Mouse (Mus musculus) inflammation-experienced regulatory T-cells, adult 16 weeks (primary cell): ENCODE measurements around the gene Zfp972. TPM values are rescaled to one million over a fixed set of nuclear protein-coding genes. Genes with fewer than 3 reads are reported as not detected.

Source experiments
- polyA plus RNA-seq: library from polyadenylated mRNA; unstranded; fragments of 100-300 nt; shearing (Covaris generic); gene quantifications from one replicate; pipeline ENCODE4 v1.2.1, GENCODE M21; 2017

Zfp972 gene
- polyA plus RNA-seq = not detected

DNA sequence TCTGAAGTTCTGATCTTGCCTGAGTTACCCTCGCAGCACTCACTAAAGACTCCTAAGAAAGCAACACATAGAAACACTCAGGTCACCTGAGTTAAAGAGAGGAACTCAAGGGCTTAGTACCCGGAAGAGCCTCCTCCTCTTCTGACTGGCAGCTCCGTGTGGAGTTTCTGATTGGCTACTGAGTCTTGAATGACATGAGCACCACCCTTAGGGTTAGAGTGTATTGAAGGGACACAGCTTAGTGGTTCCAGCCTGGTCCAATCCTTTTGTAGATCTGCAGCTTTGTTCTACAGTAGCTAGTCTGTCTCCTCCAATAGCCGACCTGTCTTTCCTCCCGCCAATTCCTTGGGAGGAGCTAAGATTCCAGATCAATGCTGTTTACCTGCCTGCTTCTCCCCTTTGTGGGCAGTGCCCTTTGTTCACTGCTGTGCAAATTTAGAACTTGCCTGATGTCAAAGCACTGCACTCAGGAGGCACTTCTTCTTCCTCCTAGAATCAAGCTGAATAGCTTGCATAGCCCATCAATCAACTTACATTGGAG is at the start of gene Zfp972:
Gene Zfp972, minus strand, starts transcription at position 51 of the 541 bp plus-strand sequence.

DNA sequence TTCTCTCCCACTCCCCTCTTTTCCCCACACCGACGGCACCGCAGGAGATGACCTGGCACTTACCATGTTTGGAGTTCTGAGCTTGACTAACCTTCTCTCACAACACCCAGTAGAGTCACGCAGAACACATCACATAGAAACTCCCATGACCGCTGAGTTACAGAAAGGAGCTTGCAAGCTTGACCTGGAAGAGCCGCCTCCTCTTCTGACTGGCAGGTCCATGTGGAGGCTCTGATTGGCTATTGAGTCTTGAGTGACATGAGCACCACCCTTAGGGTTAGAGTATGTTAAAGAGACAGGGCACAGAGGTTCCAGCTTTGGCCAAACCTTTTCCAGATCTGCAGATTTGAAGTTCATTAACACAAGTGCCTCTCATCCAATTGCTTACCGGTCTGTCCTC is 31.7 kb upstream of the Zfp972 start, which contains the start of gene Gm14326:
Gene Gm14326, minus strand, starts transcription at position 153 of the 400 bp plus-strand sequence.

DNA sequence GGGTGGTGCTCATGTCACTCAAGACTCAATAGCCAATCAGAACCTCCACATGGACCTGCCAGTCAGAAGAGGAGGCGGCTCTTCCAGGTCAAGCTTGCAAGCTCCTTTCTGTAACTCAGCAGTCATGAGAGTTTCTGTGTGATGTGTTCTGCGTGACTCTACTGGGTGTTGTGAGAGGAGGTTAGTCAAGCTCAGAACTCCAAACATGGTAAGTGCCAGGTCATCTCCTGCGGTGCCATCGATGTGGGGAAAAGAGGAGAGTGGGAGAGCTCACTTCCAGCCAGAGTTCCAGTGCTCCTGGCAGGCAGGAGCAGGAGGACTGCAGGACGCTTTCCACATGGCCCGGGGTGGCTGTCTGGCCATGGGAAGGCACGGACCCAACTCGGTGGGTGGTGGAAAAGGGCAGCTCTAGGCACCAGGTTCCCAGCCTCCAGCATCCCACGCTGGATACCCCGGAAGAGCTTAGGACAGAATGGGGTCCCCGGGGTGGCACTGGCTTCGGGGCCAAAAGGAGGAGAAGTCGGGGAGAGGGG is 28.3 kb downstream of the Zfp972 start, which contains the start of gene Gm14327:
Gene Gm14327, plus strand, starts transcription at position 51 of the 533 bp plus-strand sequence.

Other genes starting within 250 kb of the Zfp972 start
- 0.55 TPM for gene Gm14322, start 166.3 kb downstream of the Zfp972 start, polyA plus RNA-seq
- 17.6 TPM for gene Gm14325, start 85.3 kb downstream of the Zfp972 start, polyA plus RNA-seq
- 1.2 TPM for gene Gm14327, start 28.5 kb downstream of the Zfp972 start, polyA plus RNA-seq
- gene Gm14326, start 31.7 kb upstream of the Zfp972 start, polyA plus RNA-seq = 11.3 TPM
- 15.7 TPM for gene Zfp971, start 97.7 kb upstream of the Zfp972 start, polyA plus RNA-seq
- gene Zfp931, start 152.9 kb upstream of the Zfp972 start, polyA plus RNA-seq = 10.8 TPM
- gene Phactr3, start 193.4 kb upstream of the Zfp972 start, polyA plus RNA-seq = 0.71 TPM